Mouse (Mus musculus): ENCODE measurements around the gene Sars.

GRCm38 (mm10) chr3:108383485-108384354 lies 61.3 kb downstream of the Sars start, which contains the start of gene Psrc1:
- TF ChIP-seq POLR2A (IDR thresholded peaks at IDR 0.05; ENCODE audit: low read depth, low read length) = peak; percentile 69
- no peak for TF ChIP-seq CTCF (IDR thresholded peaks at IDR 0.05; ENCODE audit: borderline replicate concordance, insufficient read depth, low read length)
